Mouse (Mus musculus) ES-E14 (cell line): Measurements from ENCODE around the gene Txnl4b.

Source experiments
- HCFC1 ChIP-seq: IDR thresholded peaks from 2 replicates; pipeline ENCODE4 v1.6.1; 2012; ENCODE audit warnings: low read length, inconsistent platforms, borderline replicate concordance; ENCODE audit not compliant: insufficient read depth
- MAFK ChIP-seq: IDR thresholded peaks from 2 replicates; pipeline ENCODE4 v1.6.1; 2014; ENCODE audit warnings: mild to moderate bottlenecking, low read depth, low read length, inconsistent platforms; ENCODE audit not compliant: insufficient read depth
- ZC3H11A ChIP-seq: IDR thresholded peaks from 2 replicates; pipeline ENCODE4 v1.6.1; 2012; ENCODE audit warnings: low read depth, mild to moderate bottlenecking, inconsistent platforms, low read length, borderline replicate concordance

DNA sequence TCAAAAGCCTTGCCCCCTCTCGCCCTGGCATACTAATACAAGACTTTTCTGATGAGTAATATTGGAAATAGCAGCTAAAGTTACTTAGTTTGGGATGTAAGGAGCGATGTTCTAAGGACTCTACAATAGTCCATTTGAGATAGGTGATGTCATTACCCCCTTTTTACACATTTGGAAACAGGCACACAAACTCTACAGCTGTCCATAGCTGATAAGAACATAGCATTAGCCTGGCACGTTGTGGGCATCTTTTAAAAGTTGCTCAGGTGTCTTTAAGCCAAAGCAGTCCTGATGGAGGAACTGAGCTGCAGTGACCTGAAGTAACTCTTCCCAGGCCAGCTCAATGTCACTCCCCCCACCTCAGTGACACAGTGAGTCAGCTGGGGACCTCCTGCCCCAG is 25.7 kb downstream of the Txnl4b start:
- no peak for TF ChIP-seq MAFK
- TF ChIP-seq HCFC1 = no peak
- no peak for TF ChIP-seq ZC3H11A
